Mouse (Mus musculus): ENCODE data around the gene Dolpp1. TPM values are rescaled to one million over a fixed set of nuclear protein-coding genes. Genes with fewer than 3 reads are reported as not detected.
"Not testable (repeated sequence)": the region's sequence is repeated elsewhere in the genome, so short reads cannot be mapped to it uniquely, and the experiment has no call there.

The Dolpp1 gene
- total RNA-seq, 2 experiments from 2014 or later: 11.6 to 14.7 TPM

DNA sequence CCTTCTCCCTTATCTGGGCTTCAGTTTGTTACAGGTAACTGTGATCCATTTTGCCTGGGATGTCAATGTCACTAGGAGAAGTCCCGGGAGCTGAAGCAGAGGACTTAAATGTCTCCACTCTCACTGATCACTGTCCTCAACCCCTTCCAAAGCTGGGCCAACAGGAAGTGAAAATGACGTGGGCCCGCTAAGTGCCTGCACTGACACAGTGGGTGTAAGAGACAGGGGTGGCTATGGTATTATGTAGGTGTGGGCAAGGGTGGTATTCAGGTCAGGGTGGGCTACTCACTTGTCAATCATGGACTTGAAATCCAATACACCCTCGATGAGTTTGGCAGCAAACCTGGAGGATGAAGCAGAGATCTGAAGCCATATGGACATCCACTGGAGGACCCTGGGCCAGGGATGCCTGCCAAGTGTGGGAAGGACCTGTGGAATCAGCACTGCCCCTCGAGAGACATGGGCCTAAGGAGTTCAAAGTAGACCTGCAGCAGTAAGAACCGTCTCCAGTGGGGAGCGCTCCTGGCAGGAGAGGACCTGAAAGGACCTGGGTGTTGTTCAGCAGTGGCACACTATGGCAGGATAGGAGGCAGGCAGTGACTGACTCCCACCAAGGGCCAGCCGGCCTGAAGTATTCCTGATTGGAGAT, 16.5 kb downstream of the Dolpp1 start:
- no peak for DNase-seq
- intact Hi-C loops (cut with DNase I): no loop called here

DNA sequence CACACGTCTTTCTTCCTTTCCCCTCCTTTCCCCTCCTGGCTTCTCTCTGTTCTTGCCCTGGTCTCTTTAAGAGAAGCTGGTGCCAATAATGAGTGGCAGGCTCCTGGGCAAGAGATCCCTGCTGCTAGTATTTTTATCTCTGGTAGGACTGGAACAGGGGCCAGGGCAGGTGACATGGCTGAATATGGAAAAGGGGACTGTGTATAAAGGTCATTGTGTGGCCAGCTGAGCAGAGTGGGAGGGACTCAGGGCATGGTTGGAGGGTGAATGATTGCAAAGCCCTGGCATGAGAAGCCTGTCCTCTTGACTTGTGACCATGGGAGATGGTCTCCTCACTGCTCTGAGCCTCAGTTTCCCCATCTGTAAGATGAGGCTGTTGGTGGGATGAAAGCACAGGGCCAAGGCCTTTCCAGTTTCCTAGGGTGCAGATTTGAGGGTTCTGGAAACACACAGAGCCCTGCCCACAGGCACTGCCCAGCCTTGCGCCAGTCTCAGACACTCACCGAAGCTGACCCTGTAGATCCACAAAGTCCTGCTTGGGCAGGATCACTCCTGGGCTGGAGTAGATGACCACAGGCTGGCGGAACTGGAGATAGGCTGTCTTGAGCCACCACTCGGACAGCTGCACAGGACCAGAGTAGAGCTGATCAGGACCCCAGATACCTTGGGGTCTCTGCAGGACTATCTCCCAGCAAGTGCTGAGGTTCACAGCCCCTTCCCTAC, 17.6 kb downstream of the Dolpp1 start:
- peak; percentile 82 to 85 for DNase-seq
- intact Hi-C loops (cut with DNase I): no loop called here

DNA sequence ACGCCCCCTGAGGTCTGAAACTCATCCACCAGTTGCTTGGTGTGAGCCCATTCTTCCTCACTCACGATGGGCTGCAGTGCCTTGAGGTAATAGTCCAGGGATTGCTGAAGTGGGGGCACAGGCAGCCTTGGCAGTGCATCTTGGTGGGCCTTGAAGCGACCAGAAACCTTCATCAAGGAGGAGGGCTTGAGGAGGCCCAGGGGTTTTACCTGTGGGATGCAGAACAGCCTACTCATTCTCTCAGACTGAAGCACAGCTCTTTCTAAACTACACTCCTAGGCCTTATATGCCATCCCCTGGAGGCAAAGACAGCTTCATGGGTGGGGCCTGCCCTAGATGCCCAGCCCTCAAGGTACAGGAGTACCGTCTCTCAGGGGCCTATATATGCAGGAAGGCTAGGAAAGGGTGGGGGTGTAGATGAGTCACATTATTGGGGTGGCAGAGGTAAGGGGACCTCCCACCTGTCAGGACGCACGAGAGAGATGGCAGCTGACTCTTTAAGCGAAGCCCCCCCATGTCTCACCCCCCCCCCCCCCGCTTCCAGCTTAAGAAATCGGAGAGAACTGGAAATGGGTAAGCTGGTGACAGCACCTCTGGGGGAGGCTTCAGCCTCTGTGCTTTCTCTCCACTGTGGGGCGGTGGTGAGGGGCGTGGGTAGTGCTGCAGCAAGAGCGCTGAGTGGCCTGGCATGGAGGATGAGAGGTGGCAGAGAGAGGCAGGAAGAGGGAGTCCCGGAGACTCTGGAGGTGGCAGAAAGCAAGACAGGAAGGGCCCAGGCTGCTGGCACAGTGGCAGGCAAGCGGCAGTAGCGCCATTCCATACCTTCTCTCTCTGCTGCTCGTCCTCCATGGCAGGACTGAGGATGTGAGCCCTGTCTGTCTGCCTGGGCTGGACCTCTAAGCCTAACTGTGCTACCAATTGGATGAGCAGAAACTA, 21.3 kb downstream of the Dolpp1 start:
- DNase-seq: no peak
- intact Hi-C loops (cut with DNase I): no loop called here

DNA sequence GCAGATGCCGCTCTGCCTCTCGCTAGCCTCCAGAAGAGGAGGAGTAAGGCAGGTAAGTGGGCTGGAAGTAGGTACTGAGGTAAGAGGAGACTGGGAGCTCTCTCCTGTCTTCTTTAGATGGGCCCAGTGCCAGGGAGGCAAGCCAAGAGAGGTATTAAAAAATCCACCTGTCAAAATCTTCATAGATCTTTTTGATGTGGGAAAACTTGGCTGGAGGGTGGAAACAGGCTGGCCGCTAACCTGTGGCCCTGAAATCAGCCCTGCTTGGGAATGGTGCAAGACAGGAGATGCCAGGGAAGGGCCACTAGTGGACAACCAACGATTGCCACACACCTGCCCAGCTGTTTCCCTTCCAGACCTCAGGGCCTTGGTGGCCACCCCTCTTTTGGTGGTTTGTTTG, 22.0 kb downstream of the Dolpp1 start:
- no peak for DNase-seq
- intact Hi-C loops (cut with DNase I): no loop called here

DNA sequence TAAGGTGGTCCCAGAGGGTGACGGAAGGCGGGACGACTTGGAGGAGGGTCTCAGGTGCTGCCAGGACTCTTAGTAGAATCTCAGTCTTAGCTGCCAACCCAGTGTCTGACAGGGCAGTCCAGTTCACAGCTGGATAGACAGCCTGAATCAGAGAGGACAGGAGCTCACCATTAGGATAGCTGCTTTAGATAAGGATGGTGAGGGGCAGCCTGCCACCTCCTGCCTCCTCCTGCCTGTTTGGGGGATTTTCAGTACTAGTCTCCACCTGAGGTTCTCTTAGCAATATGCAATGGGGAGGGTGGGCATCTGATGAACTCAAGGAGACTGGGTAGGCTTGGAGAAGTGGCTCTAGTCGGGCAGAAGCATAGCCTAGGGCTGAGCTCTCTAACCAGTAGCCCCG, 22.6 kb downstream of the Dolpp1 start:
- intact Hi-C loops (cut with DNase I): no loop called here
- no peak for DNase-seq

DNA sequence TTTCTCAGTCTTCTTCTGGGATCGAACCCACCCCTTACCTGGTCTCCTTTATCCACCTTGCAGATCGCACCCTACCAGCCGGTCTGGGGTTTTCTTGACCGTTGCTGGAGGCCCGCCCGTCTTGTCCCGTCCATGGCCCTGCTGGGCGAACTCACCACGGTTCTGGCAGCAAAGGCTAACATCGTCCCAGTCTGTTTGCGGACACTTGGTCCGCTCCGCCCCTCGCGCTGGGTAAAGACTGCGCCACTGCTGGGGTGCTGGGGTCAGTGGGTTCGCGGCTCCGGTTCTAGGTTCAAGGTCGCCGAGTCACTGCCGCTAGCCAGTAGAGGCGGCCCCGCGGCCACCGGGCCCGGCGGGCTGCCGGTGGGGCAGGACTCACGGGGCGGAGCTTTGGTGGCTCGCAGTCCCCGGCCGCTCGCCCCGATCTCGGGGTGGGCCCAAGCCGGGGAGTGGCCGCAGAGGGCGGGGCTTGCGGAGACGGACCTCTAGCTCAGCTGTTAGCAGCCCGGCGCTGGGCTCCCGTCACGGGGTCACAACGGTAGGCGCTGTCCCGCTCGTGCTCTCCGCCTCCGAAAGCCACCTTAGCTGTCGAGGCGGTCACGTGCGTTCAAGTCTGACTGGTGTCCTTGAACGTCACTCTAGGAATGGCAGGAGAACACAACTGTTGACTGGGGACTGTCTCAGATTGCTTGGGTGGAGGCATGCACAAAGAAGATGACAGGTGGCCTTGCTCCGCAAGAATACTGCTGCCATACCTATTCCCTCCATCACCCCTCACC, 23.3 kb downstream of the Dolpp1 start, which contains the start of gene Crat:
Crat (minus strand) TSS at position 657 of the 779 bp plus-strand sequence.
- DNase-seq: peak; percentile 95 to 98
- intact Hi-C loops (cut with DNase I): no loop called here

DNA sequence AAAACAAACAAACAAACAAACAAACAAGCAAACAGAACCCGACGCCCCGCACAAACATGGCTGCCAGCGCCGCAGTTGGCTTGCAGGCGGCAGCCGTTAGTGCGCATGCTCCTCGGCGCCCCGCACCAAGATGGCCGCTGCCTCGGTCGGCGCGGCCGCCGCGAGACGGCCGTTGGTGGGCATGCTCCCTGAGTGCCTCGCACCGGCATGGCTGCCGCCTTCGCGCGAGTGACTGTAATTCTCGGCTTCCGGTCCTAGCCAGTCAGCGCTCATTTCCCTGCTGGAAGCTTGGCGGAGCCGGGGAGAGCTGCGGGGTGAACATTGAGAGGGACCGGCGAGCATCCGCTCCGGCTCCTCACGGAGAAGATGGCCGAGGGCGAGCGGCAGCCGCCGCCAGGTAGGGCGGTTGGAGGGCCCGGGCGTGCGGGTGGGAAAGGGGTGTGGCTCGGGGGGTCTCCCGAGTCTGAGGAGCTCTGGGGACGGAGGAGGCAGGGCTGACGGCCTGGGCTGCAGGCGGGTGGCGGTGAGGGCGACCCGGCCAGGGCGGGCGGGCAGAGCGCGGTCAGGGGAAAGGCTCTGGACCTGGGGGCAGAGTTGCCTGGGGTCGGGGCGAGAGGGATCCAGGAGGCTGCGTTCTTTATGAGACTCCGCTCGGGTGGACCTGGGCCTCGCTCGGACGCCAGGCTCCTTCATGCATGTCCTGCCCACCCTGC, 24.0 kb downstream of the Dolpp1 start, which contains the start of gene Ptpa:
Ptpa (plus strand) TSS at position 104 of the 713 bp plus-strand sequence.
- peak; percentile 94 to 95 for DNase-seq
- intact Hi-C loops (cut with DNase I): no loop called here

DNA sequence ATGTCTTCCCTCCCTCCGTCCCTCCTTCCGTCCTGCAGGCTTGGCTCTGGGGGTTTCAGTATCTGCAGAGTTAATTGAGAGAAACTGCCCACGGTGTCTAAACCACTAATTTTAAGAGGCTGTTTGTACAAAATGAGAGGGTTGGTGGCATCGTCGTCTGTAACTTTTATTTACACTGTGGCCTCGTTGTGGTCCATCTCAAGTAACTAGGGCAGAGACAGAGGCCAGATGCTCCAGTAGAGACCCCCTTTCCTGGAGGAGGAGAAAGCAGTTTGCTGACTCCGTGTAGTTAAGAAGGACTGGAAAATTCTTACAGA, 24.6 kb downstream of the Dolpp1 start:
- no peak for DNase-seq
- intact Hi-C loops (cut with DNase I): no loop called here

DNA sequence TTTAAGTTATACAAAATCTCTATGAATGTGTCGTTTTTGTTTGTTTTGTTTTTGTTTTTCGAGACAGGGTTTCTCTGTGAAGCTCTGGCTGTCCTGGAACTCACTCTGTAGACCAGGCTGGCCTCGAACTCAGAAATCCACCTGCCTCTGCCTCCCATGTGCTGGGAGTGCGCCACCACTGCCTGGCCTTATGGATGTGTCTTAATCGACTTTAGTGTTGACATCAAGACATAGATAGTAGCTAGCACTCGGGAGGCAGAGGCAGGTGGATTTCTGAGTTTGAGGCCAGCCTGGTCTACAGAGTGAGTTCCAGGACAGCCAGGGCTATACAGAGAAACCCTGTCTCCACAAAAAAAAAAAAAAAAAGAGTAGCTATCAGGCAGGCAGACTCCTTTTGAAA, 25.1 kb downstream of the Dolpp1 start:
- intact Hi-C loops (cut with DNase I); DNase-seq: not testable (repeated sequence)

DNA sequence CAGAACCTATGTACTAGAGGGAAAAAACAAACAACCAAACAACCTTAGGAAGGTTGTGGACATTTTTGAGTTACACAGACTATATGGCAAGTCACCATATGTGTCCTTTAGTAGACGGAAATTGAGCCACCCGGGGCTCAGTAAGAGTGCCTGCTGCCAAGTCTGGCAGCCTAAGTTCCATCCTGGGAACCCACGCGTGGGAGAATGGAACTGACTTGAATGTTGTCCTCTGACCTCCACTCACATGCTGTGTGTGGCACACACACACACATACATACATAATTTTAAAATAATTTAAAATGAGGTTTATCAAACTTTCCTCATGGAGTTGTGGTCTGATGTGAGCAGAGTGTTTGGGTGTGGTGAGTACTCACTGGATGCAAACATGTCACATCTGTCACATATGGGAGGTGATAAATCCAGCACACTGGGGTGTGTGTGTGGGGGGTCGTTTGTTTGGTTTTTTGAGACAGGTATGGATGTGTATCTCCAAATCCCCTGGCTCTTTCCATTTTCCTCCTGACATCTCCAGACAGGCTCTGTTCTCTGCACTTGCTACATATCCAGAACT, 25.6 kb downstream of the Dolpp1 start:
- intact Hi-C loops (cut with DNase I): no loop called here
- DNase-seq: no peak

DNA sequence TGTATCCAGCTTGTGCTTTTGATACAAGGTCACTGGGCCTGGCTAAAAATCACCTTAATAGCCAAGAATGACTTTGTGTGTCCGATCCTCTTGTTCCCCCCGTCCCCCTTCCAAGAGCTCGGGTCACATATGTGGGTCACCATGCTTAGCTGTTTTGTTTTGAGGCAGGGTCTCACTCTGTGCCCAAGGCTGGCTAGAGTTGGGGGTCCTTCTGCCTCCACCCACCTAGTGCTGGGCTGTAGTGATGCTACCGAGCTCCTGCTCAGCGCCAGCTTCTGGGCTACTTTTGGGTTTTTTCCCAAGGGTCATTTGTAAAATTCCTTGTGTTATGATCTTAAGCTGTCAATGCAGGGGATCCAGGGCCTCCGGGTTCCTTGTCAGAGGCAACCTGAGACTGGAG, 26.2 kb downstream of the Dolpp1 start:
- intact Hi-C loops (cut with DNase I): no loop called here
- DNase-seq: no peak

DNA sequence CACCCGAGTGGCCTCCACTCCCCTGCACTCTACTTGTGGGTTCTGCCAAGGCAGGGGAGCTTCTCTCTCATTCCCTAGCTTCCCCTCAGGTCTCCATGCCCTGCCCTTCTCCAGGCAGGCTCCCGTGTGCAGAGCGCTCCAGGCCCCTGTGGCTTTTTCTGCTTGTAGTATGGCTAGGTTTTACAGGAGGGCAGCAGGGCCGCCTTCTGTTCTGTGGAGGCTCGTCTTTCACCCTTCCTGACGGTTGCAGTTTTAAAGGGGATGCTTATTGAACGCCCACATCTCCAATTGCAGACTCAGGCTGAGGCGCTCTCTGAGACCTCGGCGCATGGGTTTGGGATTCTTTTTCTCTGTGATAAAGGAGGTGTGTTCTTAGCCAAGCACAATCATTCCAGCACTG, 27.1 kb downstream of the Dolpp1 start:
- intact Hi-C loops (cut with DNase I): no loop called here
- DNase-seq: no peak

DNA sequence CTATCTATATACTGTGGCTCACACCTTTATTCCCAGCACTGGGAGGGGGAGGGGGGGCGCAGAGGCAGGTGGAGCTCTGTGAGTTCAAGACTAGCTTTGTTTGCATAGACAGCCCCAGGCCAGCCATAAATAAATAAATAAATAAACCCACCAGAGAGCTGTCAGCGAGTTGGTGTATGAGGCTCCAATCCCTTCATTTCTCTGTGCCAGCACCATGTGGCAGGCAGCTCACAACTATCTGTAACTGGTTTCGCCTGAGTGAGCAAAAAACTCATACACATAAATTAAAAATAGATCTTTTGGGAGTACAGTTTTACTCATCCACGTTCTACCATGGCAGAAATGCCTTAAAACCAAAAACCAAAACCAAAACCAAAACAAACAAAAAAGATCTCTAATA, 29.4 kb downstream of the Dolpp1 start:
- no peak for DNase-seq
- intact Hi-C loops (cut with DNase I): no loop called here

DNA sequence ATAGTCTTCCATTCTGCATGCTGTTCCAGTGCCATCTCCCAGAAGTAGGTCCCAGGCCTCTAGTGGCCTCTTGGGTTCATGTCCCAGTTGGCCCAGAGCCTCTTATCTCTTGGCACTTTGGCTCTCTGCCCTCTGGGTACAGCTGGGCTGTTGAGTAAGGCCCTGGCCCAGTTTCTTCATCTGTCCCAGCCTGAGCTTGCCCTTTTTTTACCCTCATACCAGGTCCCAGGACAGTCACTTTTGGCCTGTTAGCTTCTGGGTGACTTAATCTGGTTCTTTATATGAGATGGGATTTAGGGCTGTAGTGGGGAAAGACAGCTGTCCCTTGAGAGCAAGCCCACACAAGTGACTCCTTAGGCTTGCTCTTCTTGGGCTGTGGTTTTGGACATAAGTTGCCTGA, 37.1 kb downstream of the Dolpp1 start:
- peak; percentile 78 to 81 for DNase-seq
- intact Hi-C loops (cut with DNase I): no loop called here

DNA sequence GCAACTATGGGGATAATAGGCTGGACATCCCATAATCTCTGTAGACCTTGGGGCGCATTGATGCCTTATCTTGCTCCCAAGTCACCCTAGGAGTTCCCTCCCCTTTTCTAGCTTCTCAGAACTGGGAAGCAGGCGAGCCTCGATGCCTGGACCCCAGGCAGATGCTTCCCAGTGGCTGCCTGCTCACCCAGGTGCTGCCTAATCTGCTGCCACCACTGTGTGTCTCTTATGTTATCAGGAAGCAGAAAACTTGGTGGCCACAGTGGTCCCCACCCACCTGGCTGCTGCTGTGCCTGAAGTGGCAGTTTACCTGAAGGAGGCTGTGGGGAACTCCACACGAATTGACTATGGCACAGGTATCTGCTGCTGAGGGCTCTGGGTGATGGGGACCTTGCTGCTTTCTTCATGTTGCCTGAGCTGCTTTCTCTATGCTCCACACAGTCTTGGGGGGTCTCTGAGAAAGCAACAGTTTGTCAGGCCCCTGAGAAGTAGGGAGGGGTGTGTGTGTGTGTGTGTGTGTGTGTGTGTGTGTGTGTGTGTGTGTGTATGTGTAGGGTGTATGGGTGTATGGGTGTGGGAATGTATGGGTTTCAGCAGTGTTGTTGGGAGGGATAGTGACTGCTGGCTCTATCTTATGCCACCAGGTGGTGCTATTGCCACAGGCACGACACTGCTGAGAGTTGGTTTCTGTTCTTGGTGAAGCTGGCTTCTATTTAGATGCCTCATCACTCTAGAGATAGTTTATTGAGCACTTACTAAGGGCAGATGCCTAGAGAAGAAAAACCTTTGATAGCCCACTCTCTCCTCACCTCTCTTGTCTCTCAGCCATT, 43.5 kb downstream of the Dolpp1 start:
- intact Hi-C loops (cut with DNase I): loop anchor here (1.0 to 5.0 kb wide), 4 partner anchors 109 to 499 kb away; no protein-coding TSS in a partner anchor
- peak; percentile 81 to 85 for DNase-seq

DNA sequence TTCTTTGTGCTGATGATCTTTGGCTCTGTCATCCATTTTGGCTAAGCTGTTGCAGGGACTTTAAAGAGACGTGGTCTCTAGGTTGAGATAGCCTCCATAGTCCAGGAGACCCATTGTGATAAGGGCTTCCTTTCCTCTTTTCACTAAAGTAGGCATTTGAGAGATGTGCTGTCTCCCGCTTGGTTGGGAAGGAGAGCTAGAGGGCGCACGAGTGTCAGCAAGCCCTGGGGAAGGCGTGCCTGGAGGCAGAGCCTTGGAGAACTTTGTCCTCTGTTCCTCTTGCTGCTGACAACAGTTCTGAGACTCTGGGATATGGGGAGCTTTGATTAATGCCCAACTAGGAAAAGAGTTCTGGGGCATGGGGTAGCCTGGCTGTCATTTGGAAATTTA, 44.1 kb downstream of the Dolpp1 start:
- intact Hi-C loops (cut with DNase I): loop anchor here (2.0 to 5.0 kb wide), 2 partner anchors 109 to 166 kb away; no protein-coding TSS in a partner anchor
- peak; percentile 71 to 74 for DNase-seq

DNA sequence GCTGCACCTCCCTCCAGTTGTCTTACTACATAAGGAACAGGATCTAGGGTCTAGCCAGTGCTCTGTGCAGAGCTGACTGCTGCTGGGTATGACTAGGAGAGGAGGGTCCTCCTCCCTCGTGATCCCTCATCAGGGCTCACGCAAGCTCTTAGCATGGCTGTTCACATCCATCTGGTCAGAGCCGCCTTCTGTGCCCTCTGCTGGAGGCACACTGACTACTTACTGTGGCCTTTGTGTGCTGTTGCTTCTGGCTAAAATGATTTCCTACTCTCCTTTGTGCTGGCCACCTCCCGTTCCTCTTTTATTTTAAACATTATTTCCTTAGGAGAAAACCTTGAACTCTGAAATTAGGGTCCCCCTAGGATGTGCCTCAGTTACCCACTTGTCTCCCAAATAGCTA, 44.8 kb downstream of the Dolpp1 start:
- intact Hi-C loops (cut with DNase I): loop anchor here (2.0 to 5.0 kb wide), 2 partner anchors 108 to 165 kb away; no protein-coding TSS in a partner anchor
- no peak for DNase-seq

DNA sequence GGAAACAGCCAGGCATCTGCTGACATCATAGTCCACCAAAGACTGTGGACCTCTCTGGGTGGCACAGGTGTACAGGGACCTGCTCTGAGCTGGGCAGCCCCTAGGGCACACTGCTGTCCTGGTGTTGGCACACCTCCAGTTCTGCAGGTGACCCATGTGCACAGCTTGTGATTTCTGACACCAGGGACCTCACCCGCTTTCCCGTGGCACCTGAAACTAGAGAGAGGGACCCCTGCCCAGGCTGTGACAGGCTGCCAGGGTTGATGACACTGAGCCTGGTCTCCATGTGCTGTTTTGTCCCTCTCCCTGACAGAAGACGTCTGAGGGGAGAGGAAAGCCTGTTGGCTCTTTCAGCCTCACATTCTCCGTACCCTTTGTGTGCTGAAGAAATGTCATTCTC, 45.7 kb downstream of the Dolpp1 start:
- intact Hi-C loops (cut with DNase I): loop anchor here (2.0 to 5.0 kb wide), 2 partner anchors 107 to 165 kb away; no protein-coding TSS in a partner anchor
- DNase-seq: no peak

Data from heart, postnatal 10 days (tissue).